Mouse (Mus musculus): ENCODE measurements around the gene Maz.

DNA sequence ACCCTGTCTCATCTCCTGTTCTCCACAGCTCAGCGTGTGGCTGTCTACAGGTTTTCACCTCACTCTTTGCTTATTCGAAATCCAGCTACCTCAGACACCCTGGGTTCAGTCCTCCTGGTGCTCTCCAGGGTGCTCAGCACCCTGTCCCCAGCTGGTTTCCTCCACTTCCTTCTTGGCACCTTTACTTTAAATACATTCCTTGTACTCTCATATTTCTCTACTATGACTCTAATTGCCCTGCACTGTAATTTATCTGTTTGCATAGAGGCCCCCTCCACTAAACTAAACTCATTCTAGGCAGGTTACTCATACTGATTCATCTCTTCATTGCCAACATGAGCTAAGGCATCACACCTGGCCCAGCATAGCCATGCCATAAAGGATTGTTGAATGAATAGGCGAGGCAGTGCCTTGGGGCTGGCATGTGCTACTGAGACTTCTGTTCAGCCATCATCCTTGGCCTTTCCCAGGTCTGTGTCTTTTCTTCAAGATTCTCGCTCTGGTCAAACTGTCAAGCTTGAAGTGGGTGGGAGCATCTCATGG lies 44.1 kb upstream of the Maz start:
- no peak for TF ChIP-seq MYB (IDR thresholded peaks at IDR 0.05; ENCODE audit: low read depth, low read length)
- no peak for TF ChIP-seq POLR2AphosphoS2 (IDR thresholded peaks at IDR 0.05; ENCODE audit: low read length)
- TF ChIP-seq ZMIZ1 (IDR thresholded peaks at IDR 0.05; ENCODE audit: low read depth, low read length): no peak
- TF ChIP-seq POLR2A (IDR thresholded peaks at IDR 0.05; ENCODE audit: control insufficient read depth in 1 of 2, insufficient read depth in 1 of 2, low read depth in 1 of 2, low read length in 2 of 2, poor library complexity in 1 of 2): no peak
- no peak for TF ChIP-seq ZKSCAN1 (IDR thresholded peaks at IDR 0.05; ENCODE audit: low read depth, low read length)
- no peak for TF ChIP-seq MEF2A (IDR thresholded peaks at IDR 0.05; ENCODE audit: extremely low read depth, insufficient replicate concordance, low read depth, low read length, poor library complexity, severe bottlenecking)
- no peak for TF ChIP-seq JUND (IDR thresholded peaks at IDR 0.05; ENCODE audit: low read depth, low read length)
- no peak for TF ChIP-seq GATA1 (IDR thresholded peaks at IDR 0.05; ENCODE audit: low read depth, low read length)
- no peak for TF ChIP-seq MAFK (IDR thresholded peaks at IDR 0.05; ENCODE audit: borderline replicate concordance, low read depth, low read length)
- TF ChIP-seq CTCF (IDR thresholded peaks at IDR 0.05 in 2 of 3, conservative IDR thresholded peaks at IDR 0.05 in 1 of 3; ENCODE audit: control insufficient read depth in 1 of 3, insufficient read depth in 1 of 3, low read depth in 2 of 3, low read length in 3 of 3, poor library complexity in 1 of 3, severe bottlenecking in 1 of 3): no peak
- TF ChIP-seq EP300 (IDR thresholded peaks at IDR 0.05; ENCODE audit: low read depth in 1 of 2, low read length in 2 of 2): no peak
